Mouse (Mus musculus) lung, postnatal 0 days (tissue): ENCODE results near the gene Fam83d. TPM values are rescaled to one million over a fixed set of nuclear protein-coding genes. Genes with fewer than 3 reads are reported as not detected.
A peak's percentile ranks its signal among the peaks of the same experiment; 100 is the strongest.
"Not testable (repeated sequence)": the region's sequence is repeated elsewhere in the genome, so short reads cannot be mapped to it uniquely, and the experiment has no call there.

Experiments
- ATAC-seq: fragments of 200-750 bp; cut with Nextera tagmentation; 2 replicates; pipeline ENCODE4 v1.8.0; 2017; ENCODE audit warnings: moderate library complexity
- DNase-seq: peaks from one replicate; pipeline ENCODE4 v3.0.0-alpha.2; 2016; ENCODE audit warnings: low spot score
- H3K27ac ChIP-seq: fragments of 300-500 bp; sonication (generic); 2 replicates; pipeline ENCODE4 v1.5.1; 2014; ENCODE audit warnings: antibody characterized with exemption, mild to moderate bottlenecking, low read length, mixed read lengths
- H3K27me3 ChIP-seq: fragments of 300-500 bp; sonication (generic); replicated peaks from 2 replicates; pipeline ENCODE4 v1.6.1; 2014; ENCODE audit warnings: low read length, mixed read lengths; ENCODE audit not compliant: insufficient read depth
- H3K36me3 ChIP-seq: fragments of 300-500 bp; sonication (generic); 2 replicates; pipeline ENCODE4 v1.6.1; 2014; ENCODE audit warnings: low read length, mixed read lengths; ENCODE audit not compliant: insufficient read depth
- H3K4me1 ChIP-seq: fragments of 300-500 bp; sonication (generic); 2 replicates; pipeline ENCODE4 v1.6.1; 2014; ENCODE audit warnings: antibody characterized with exemption, low read depth, low read length, mixed read lengths; ENCODE audit not compliant: insufficient read depth
- H3K4me2 ChIP-seq: fragments of 300-500 bp; sonication (generic); replicated peaks from 2 replicates; pipeline ENCODE4 v1.6.1; 2014; ENCODE audit warnings: low read depth, mild to moderate bottlenecking, low read length, moderate library complexity, mixed read lengths
- H3K4me3 ChIP-seq: fragments of 300-500 bp; sonication (generic); 2 replicates; pipeline ENCODE4 v1.5.1; 2014; ENCODE audit warnings: low read depth, low read length
- H3K9ac ChIP-seq: fragments of 300-500 bp; sonication (generic); replicated peaks from 2 replicates; pipeline ENCODE4 v1.6.1; 2014; ENCODE audit warnings: low read depth, mild to moderate bottlenecking
- H3K9me3 ChIP-seq: fragments of 300-500 bp; sonication (generic); 2 replicates; pipeline ENCODE4 v1.6.1; 2016; ENCODE audit warnings: low read length, mixed read lengths
- CTCF ChIP-seq: IDR thresholded peaks from 2 replicates; pipeline ENCODE4 v1.5.1; 2016; ENCODE audit warnings: antibody characterized with exemption, mild to moderate bottlenecking
- EP300 ChIP-seq: IDR thresholded peaks from 2 replicates; pipeline ENCODE4 v1.6.1; 2016; ENCODE audit warnings: antibody characterized with exemption, mild to moderate bottlenecking, control low read depth
- WGBS: fragments of 180-500 bp; shearing (Covaris S2); extraction: QIAGEN DNeasy Blood & Tissue Kit; methylation state at CpG from one replicate; pipeline ENCODE4 v1.1.7; 2014; 5-methylcytosine and 5-hydroxymethylcytosine counted together
- polyA plus RNA-seq: library from polyadenylated mRNA; unstranded; fragments of >200 nt; fragmentation: Nextera tagmentation; extraction: Ambion mirVana; gene quantifications from 2 replicates; pipeline ENCODE4 v1.2.1, GENCODE M21; 2015

Fam83d gene
- polyA plus RNA-seq, 1 experiment from 2014 or later, result 4.5 TPM

GRCm38 (mm10) chr2:158733914-158734313, 34.0 kb upstream of the Fam83d start:
- ATAC-seq (peak; percentile 52), DNase-seq (peak; percentile 41)
- Histone ChIP-seq H3K27ac (0 out of 2 replicates have a peak overlapping the region, but pooled peaks have one; percentile 21), H3K9ac (no peak overlapping the region), H3K4me1 (peaks cover 6% of the 10 kb centered on the region; the same call in 1 of the 2 replicates), H3K4me2 (no peak overlapping the region), H3K27me3 (no peaks in the 10 kb centered on the region), H3K9me3 (no peaks in the 10 kb centered on the region), H3K4me3 (no peak overlapping the region), H3K36me3 (no peaks in the 10 kb centered on the region)
- TF ChIP-seq EP300 (peak; percentile 47; the same call in 1 of the 2 replicates), CTCF (no peak)
- WGBS, result 45% methylated on average over 6 of the region's 6 CpGs

- ATAC-seq, result peak; percentile 81
These were observed 33.3 kb upstream of the Fam83d start for GRCm38 (mm10) chr2:158734500-158735152.

GRCm38 (mm10) chr2:158735340-158735739, 32.6 kb upstream of the Fam83d start:
- no peak overlapping the region for H3K9ac ChIP-seq
- TF ChIP-seq CTCF, result no peak
- TF ChIP-seq EP300, result no peak
- H3K9me3 ChIP-seq, result no peaks in the 10 kb centered on the region
- DNase-seq, result no peak
- H3K27ac ChIP-seq, result no peak overlapping the region
- no peak overlapping the region for H3K4me3 ChIP-seq
- ATAC-seq, result no peak
- H3K27me3 ChIP-seq, result no peaks in the 10 kb centered on the region
- WGBS, result 77% methylated on average over 8 of the region's 8 CpGs
- H3K4me1 ChIP-seq, result peaks cover 6% of the 10 kb centered on the region; the same call in 1 of the 2 replicates
- no peak overlapping the region for H3K4me2 ChIP-seq
- no peaks in the 10 kb centered on the region for H3K36me3 ChIP-seq

More at GRCm38 (mm10) chr2:158734500-158735152, 33.3 kb upstream of the Fam83d start:
- no peak overlapping the region for H3K9ac ChIP-seq
- no peaks in the 10 kb centered on the region for H3K27me3 ChIP-seq
- peak; percentile 40 for DNase-seq
- no peak overlapping the region for H3K4me3 ChIP-seq
- WGBS, result 40% methylated on average over 7 of the region's 7 CpGs
- no peaks in the 10 kb centered on the region for H3K36me3 ChIP-seq
- no peak for TF ChIP-seq CTCF
- no peak for TF ChIP-seq EP300
- peaks cover 6% of the 10 kb centered on the region; the same call in 1 of the 2 replicates for H3K4me1 ChIP-seq
- no peaks in the 10 kb centered on the region for H3K9me3 ChIP-seq
- H3K27ac ChIP-seq, result 0 out of 2 replicates have a peak overlapping the region, but pooled peaks have one; percentile 21
- H3K4me2 ChIP-seq, result no peak overlapping the region

- H3K4me1 ChIP-seq, H3K36me3 ChIP-seq, H3K9ac ChIP-seq, DNase-seq, H3K27ac ChIP-seq, H3K27me3 ChIP-seq, ATAC-seq, H3K9me3 ChIP-seq, H3K4me2 ChIP-seq, H3K4me3 ChIP-seq: not testable (repeated sequence)
- WGBS, result 85% methylated on average over 4 of the region's 4 CpGs
These were observed 31.6 kb upstream of the Fam83d start for GRCm38 (mm10) chr2:158736247-158736646.

DNA sequence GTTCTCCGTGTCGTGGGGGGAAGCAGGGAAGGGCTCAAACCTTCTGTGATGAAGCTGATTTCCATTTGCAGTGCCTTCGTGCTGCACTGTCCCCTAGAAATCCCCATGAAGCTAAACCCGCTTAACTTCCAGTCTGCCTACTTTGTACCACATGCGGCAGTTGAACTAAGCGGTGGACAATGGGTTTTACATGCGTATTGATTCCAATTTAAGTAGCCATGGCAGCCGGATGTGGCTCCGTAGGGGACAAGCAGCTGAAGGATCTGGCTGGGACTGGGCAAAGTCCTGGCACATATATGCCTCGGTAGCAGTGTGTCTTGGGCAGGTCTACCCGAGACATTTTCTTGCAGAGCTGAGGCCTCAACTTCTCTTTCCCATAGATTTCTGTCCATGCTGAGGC, 29.3 kb upstream of the Fam83d start:
- ATAC-seq, result no peak
- no peak overlapping the region for H3K27ac ChIP-seq
- H3K27me3 ChIP-seq, result no peaks in the 10 kb centered on the region
- no peak overlapping the region for H3K4me3 ChIP-seq
- peaks cover 2% of the 10 kb centered on the region; the same call in 1 of the 2 replicates for H3K4me1 ChIP-seq
- no peak overlapping the region for H3K4me2 ChIP-seq
- no peak overlapping the region for H3K9ac ChIP-seq
- no peaks in the 10 kb centered on the region for H3K36me3 ChIP-seq
- no peak for DNase-seq
- H3K9me3 ChIP-seq, result no peaks in the 10 kb centered on the region
- TF ChIP-seq CTCF (no peak), EP300 (no peak)
- WGBS, result 87% methylated on average over 11 of the region's 11 CpGs

DNA sequence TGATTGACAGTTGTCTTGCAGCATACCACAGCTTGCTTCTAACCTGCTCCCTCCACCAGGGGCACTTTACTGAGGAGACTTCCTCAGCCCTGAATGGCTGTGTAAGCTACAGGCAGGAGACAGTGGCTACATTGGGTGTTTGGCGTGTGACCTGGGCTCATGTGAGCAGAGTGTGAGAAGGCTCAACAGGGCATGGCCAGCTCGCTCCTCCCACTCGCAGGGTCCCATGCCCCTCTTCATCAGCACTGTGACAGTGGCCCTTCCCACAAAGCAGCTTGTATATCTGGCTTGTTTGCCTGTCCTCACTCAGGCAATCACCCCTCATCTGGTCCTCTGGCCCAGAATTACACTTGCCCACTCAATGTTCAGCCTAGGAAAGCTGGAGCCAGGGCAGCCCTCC, 28.8 kb upstream of the Fam83d start:
- no peak overlapping the region for H3K4me2 ChIP-seq
- H3K36me3 ChIP-seq, result no peaks in the 10 kb centered on the region
- no peak overlapping the region for H3K4me3 ChIP-seq
- H3K27ac ChIP-seq, result no peak overlapping the region
- TF ChIP-seq CTCF (0 out of 2 replicates have a peak, but pooled peaks have one; percentile 7), EP300 (no peak)
- no peak for ATAC-seq
- WGBS, result 74% methylated on average over 3 of the region's 3 CpGs
- no peak overlapping the region for H3K9ac ChIP-seq
- H3K4me1 ChIP-seq, result no peaks in the 10 kb centered on the region
- no peaks in the 10 kb centered on the region for H3K9me3 ChIP-seq
- H3K27me3 ChIP-seq, result no peaks in the 10 kb centered on the region
- no peak for DNase-seq
